Mouse (Mus musculus) C2C12 (cell line): Measurements from ENCODE around the gene 2700097O09Rik. TPM values are rescaled to one million over a fixed set of nuclear protein-coding genes. Genes with fewer than 3 reads are reported as not detected.

Source experiments
- H3K27me3 ChIP-seq: one replicate; pipeline ENCODE4 v1.6.1; 2011; ENCODE audit not compliant: control insufficient read depth, insufficient read depth, insufficient read length
- H3K36me3 ChIP-seq: one replicate; pipeline ENCODE4 v1.6.1; 2011; ENCODE audit not compliant: control insufficient read depth, insufficient read depth
- H3K4me3 ChIP-seq: one replicate; pipeline ENCODE4 v1.5.1; 2011; ENCODE audit warnings: mild to moderate bottlenecking, control low read depth; ENCODE audit not compliant: poor library complexity, insufficient read depth, severe bottlenecking
- H3K79me2 ChIP-seq: one replicate; pipeline ENCODE4 v1.6.1; 2011; ENCODE audit not compliant: control insufficient read depth, insufficient read depth
- H3K79me3 ChIP-seq: one replicate; pipeline ENCODE4 v1.6.1; 2011; ENCODE audit warnings: low read depth, control low read depth
- H3ac ChIP-seq: one replicate; pipeline ENCODE3; 2011; ENCODE audit warnings: low read depth; ENCODE audit not compliant: control insufficient read depth, insufficient read length
- CEBPB ChIP-seq: IDR thresholded peaks from one replicate; pipeline ENCODE4 v1.6.1; 2011; ENCODE audit warnings: low read depth, mild to moderate bottlenecking, control low read depth, moderate library complexity
- CTCF ChIP-seq: IDR thresholded peaks from one replicate; pipeline ENCODE4 v1.5.1; 2011; ENCODE audit not compliant: control insufficient read depth, insufficient read depth, insufficient read length
- FOSL1 ChIP-seq: IDR thresholded peaks from one replicate; pipeline ENCODE4 v1.8.0; 2011; ENCODE audit warnings: mild to moderate bottlenecking, low read length; ENCODE audit not compliant: poor library complexity, insufficient read depth, severe bottlenecking
- MAX ChIP-seq: IDR thresholded peaks from one replicate; pipeline ENCODE4 v1.6.1; 2011; ENCODE audit warnings: mild to moderate bottlenecking, control low read depth
- MYOD1 ChIP-seq: IDR thresholded peaks from one replicate; pipeline ENCODE4 v1.6.1; 2011; ENCODE audit warnings: low read depth; ENCODE audit not compliant: control insufficient read depth, insufficient read length
- MYOG ChIP-seq: IDR thresholded peaks from one replicate; pipeline ENCODE4 v1.6.1; 2011; ENCODE audit not compliant: control insufficient read depth, insufficient read length; ENCODE audit errors: extremely low read depth
- USF1 ChIP-seq: IDR thresholded peaks from one replicate; pipeline ENCODE4 v1.6.1; 2011; ENCODE audit warnings: low read depth, mild to moderate bottlenecking, control low read depth, moderate library complexity
- polyA plus RNA-seq: library from polyadenylated mRNA; unstranded; fragments of >200 nt; fragmentation: generic; extraction: Trizol; gene quantifications from one replicate; pipeline ENCODE4 v1.2.1, GENCODE M21; 2012; ENCODE audit warnings: missing spikeins

Gene 2700097O09Rik
- polyA plus RNA-seq, 1 experiment: 5.1 TPM

DNA sequence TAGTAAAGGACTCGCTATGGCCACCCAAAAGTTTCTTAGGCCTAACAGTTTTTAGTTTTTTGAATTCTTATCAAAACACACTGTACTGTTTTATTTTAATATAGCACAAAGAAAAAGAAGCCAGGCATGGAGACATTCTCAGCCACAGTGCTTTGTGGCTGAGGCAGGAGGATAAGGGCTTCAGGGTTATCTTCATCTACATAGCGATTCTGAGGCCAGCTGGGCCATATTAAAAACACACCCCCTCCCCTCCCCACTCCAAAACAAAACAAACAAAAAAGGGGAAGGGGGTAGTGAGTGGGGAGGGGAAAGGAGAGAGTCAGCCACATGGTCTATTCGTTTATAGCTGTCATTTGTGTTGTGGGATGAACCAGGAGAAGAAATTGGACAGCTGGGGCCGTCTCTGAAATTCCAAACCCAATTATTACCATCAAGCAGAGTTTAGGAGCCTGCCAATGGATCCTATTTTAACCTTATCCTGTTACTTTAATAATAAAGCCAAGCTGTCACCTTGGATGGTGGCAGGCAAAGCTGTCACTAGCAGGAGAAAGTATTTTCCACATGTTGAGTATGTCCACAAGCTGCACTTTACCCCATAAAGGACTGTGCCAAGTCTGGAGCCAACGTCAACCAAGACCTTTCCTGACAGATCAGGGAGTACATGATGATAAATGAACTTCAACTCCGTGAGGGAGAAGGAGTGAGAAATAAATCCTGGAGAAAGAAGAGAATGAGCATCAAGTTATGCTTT is 20.9 kb downstream of the 2700097O09Rik start:
- H3K79me3 ChIP-seq: no peaks in the 10 kb centered on the region
- H3K36me3 ChIP-seq: peaks cover 17% of the 10 kb centered on the region

DNA sequence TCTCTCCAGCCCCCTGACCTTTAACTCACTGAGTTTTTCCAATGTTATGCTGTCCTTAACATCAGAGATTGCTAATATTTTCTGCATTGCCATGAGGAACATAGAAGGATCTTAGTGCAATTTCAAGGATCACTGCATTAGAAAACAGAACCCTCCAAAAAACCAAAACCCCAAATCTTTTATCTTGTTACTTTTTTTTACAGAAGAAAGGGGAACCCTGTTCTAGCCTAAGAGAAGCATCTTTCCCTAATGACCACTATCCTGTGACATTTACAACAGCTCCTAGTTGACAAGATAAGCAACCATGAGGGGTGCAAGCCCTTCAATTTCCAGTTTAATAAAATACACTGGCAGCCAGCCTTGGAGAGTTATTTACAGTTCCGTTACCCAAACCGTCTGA is 23.2 kb downstream of the 2700097O09Rik start:
- H3K79me2 ChIP-seq: no peaks in the 10 kb centered on the region
- H3K36me3 ChIP-seq: peaks cover 17% of the 10 kb centered on the region
- TF ChIP-seq MAX: no peak
- no peak for TF ChIP-seq CTCF
- TF ChIP-seq MYOG: no peak
- TF ChIP-seq CEBPB: no peak
- TF ChIP-seq FOSL1: no peak
- TF ChIP-seq USF1: no peak
- TF ChIP-seq MYOD1: no peak
- no peak overlapping the region for H3ac ChIP-seq
- no peak overlapping the region for H3K4me3 ChIP-seq
- H3K79me3 ChIP-seq: no peaks in the 10 kb centered on the region
- H3K27me3 ChIP-seq: no peaks in the 10 kb centered on the region

More for the DNA sequence above, 20.9 kb downstream of the 2700097O09Rik start:
- Histone ChIP-seq H3K27me3 (no peaks in the 10 kb centered on the region), H3K79me2 (no peaks in the 10 kb centered on the region), H3K4me3 (no peak overlapping the region), H3ac (no peak overlapping the region)
- TF ChIP-seq FOSL1: no peak
- no peak for TF ChIP-seq MAX
- TF ChIP-seq MYOD1: no peak
- no peak for TF ChIP-seq CTCF
- TF ChIP-seq MYOG: no peak
- no peak for TF ChIP-seq CEBPB
- no peak for TF ChIP-seq USF1

DNA sequence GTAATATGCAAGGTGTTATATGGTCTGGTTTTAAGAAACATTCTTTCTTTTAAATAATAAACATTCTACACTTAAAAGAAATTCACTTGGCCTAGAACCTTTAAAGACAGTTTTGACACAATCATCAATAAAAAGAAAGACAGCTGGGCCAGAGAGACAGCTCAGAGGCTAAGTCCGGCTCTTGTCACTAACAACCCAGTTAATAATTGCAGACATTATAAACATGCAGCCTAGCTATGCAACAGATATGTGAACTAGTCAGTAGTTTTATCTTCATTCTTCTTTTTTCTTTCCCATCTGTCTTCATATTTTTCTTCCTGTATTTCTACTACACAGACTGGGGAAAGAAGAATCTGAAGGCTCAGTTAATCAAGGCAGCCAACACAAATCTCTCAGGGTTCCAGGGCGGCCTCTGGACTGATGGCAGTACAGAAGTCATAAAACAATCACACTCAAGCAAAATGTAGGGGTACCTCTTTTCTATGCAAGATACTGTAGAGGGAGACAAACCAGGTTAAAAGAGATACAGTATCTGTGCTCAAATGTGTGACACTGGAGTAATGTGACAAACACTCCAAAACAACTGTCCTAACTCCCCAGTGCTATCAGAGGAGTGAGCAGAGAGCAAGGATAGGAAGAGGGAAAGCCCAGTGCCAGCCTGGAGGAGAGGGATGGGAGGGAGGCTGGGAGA is 25.2 kb downstream of the 2700097O09Rik start:
- H3K4me3 ChIP-seq: no peak overlapping the region
- TF ChIP-seq FOSL1 (no peak), MYOG (no peak), CEBPB (no peak), MYOD1 (no peak), MAX (no peak), USF1 (no peak), CTCF (no peak)
- peaks cover 12% of the 10 kb centered on the region for H3K36me3 ChIP-seq
- H3ac ChIP-seq: no peak overlapping the region
- no peaks in the 10 kb centered on the region for H3K79me2 ChIP-seq
- no peaks in the 10 kb centered on the region for H3K27me3 ChIP-seq
- no peaks in the 10 kb centered on the region for H3K79me3 ChIP-seq

DNA sequence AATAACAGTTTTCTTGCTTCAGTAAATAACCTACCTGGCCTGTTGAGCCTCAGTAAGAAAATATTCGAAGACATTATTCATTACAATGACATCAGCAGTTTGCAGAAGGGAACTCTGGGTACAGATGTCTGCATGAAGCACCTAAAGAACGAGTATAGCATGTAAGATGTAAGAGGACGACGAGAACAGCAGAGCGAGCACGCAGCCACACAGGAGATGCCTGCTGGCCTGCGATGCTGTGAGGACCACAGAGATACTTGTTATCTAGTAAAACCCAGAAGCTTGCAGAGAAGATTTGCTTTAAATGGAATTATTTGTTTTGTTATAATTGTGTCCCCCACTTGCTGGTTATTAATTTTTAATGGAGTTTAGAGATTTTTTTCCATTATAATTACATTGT is 26.6 kb downstream of the 2700097O09Rik start:
- Histone ChIP-seq H3K79me3 (no peaks in the 10 kb centered on the region), H3K79me2 (no peaks in the 10 kb centered on the region), H3ac (no peak overlapping the region), H3K4me3 (no peak overlapping the region), H3K27me3 (no peaks in the 10 kb centered on the region), H3K36me3 (peaks cover under 1% of the 10 kb centered on the region)
- TF ChIP-seq CTCF: no peak
- no peak for TF ChIP-seq MYOD1
- TF ChIP-seq USF1: no peak
- TF ChIP-seq MAX: no peak
- no peak for TF ChIP-seq CEBPB
- TF ChIP-seq FOSL1: no peak
- TF ChIP-seq MYOG: no peak

DNA sequence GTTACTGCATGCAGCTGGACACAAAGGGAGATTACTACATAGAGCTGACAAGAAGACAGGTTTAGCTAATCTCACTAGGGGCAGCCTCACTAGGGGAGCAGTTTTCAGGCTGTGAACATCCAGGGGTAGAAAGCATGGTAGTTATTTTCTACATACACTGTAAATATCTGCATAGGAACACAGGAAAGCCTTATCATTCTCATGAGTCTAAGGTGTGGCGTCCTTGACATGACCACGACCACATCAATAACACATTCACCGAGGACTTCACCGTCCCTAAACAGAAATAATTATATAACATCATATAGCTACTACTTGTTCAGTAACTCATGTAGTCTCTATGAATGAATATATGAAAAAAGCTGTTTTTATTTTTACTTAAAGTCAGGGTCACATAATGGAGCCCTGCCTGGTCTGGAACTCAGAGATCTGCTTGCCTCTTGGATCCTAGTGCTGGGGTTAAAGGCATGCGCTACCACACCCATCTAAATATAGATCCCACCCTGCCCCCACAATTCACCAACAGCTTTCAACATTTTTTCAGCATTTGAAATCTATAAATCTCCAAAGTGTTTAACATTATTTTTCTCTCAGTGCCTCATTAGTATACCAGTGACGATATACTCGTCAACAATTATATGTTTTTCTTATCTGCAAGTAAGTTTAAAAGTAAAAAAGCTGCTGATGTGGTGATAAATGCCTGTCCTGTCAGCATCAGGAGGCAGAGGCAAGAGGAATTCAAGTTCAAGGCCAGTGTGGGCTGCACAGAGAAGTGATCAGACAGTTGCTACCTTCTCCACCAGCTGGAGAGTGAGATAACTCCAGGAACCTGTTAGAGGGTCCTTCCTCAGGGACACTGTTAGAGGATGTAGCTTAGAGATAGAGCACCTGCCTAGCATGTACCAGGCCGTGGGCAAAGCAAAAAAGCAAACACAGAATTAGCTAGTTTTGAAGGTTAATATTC is 28.4 kb downstream of the 2700097O09Rik start:
- TF ChIP-seq FOSL1: no peak
- no peak for TF ChIP-seq CTCF
- no peak for TF ChIP-seq CEBPB
- no peak for TF ChIP-seq USF1
- no peak for TF ChIP-seq MAX
- TF ChIP-seq MYOG: no peak
- TF ChIP-seq MYOD1: no peak
- H3K36me3 ChIP-seq: no peaks in the 10 kb centered on the region
- H3ac ChIP-seq: no peak overlapping the region
- H3K27me3 ChIP-seq: no peaks in the 10 kb centered on the region
- no peaks in the 10 kb centered on the region for H3K79me2 ChIP-seq
- H3K79me3 ChIP-seq: no peaks in the 10 kb centered on the region
- H3K4me3 ChIP-seq: no peak overlapping the region
